Mouse (Mus musculus): ENCODE data around the gene Atp1a2.

- TF ChIP-seq ZNF384 (IDR thresholded peaks at IDR 0.05; ENCODE audit: low read depth, low read length) (no peak), ZC3H11A (IDR thresholded peaks at IDR 0.05; ENCODE audit: borderline replicate concordance, low read depth, low read length) (no peak), CHD2 (IDR thresholded peaks at IDR 0.05; ENCODE audit: low read depth, low read length) (no peak)
Measured at GRCm38 (mm10) chr1:172281522-172282254, 16.2 kb downstream of the Atp1a2 start.

Data from ES-E14 (cell line).